Mouse (Mus musculus): ENCODE data around the gene Hip1r.
"Not testable (repeated sequence)": the region's sequence is repeated elsewhere in the genome, so short reads cannot be mapped to it uniquely, and the experiment has no call there.

The Hip1r gene

DNA sequence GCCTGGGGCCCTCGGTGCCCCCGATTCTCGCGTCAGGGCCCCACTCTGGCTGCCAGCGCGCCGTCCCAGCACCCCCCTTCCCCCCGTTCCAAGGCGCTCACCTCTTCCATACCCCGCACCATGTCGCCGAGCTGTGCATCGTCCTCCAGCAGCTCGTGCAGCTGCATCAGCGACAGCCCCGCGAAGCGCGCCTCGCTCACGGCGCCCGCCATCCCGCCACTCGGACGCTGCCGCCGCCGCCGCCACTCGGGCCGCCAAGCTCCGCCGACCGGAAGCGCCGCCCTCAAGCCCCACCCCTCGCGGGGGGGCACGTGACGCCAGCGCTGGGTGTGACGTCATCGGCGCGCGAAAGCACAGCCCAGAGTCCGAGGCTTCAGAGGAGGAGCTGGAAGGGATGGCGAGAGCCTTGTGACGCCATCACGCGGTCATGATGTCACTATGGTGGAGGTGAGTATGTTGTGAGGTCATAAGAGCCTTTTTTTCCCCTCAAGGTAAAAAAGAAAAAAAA, 58.6 kb downstream of the Hip1r start, which contains the start of gene Vps37b:
Vps37b (minus strand) TSS at position 270 of the 508 bp plus-strand sequence.
- in situ Hi-C loops (cut with MboI, MseI): loop anchor here in 1 of 2 experiments (10.0 kb wide), 1 partner anchor 53 kb away; no protein-coding TSS in a partner anchor

DNA sequence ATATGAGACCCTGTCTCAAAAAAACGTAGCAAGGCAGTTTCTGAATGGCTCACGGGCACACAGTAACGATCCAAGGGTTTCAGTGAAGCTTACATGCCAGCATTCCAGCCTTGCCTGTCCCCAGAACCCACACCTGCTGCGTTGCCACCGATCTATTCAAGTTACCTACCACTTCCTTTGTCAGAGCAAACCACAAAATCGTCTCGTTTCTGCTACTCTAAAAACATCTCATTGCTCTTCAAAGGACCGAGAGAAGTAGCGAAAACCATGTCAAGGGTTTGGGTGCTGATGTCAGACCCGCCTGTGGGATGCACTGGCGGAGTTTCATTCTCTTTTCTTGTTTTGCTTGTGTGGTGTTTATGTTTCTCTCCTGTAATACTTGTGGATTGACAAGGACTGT, 61.0 kb downstream of the Hip1r start:
- in situ Hi-C loops (cut with MboI, MseI): loop anchor here in 1 of 2 experiments (10.0 kb wide), 1 partner anchor 50 kb away; no protein-coding TSS in a partner anchor

DNA sequence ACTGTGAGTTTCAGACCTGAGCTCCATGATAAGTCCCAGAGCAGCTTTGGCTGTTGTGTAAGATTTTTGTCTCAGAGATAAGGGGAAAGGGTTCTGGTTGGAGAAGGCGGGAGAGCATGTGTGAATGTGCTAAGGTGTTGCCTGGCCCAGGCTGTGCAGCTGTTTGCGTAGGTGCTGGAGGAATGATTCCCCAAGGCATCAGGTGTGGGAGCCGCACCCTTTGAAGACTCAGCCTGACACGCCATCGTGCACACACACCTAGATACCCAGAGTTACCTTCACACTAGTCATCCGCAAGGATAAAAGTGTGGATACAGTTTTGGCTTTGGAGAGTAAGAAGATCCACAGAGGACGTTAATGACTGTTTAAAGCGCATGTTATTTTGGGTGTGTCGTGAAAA, 62.0 kb downstream of the Hip1r start:
- in situ Hi-C loops (cut with MboI, MseI): loop anchor here in 1 of 2 experiments (10.0 kb wide), 1 partner anchor 49 kb away; no protein-coding TSS in a partner anchor

DNA sequence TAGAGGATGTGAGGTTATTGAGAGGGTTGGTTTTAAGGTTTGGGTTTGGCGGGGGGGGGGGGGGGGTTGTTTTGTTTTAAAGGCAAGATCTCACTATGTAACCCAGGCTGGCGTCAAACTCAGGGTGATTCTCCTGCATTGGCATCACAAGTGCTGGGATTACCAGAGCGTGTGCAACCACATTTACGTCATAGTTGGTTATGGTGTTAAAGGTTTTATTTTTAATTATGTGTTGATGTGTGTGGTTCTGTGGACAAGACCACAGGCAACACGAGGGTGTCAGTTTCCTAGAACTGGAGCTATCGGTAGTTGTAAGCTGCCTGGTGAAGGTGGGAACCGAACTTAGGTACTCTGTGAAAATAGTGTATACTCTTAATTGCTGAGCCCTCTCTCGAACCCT, 62.4 kb downstream of the Hip1r start:
- in situ Hi-C loops (cut with MboI, MseI): loop anchor here in 1 of 2 experiments (10.0 kb wide), 1 partner anchor 49 kb away; no protein-coding TSS in a partner anchor

- in situ Hi-C loops (cut with MboI, MseI): loop anchor here in 1 of 2 experiments (10.0 kb wide), 1 partner anchor 48 kb away; no protein-coding TSS in a partner anchor
These were observed 62.9 kb downstream of the Hip1r start for GRCm38 (mm10) chr5:124036341-124036740.

- in situ Hi-C loops (cut with MboI, MseI): loop anchor here in 1 of 2 experiments (10.0 kb wide), 1 partner anchor 48 kb away; no protein-coding TSS in a partner anchor
These were observed 63.4 kb downstream of the Hip1r start for GRCm38 (mm10) chr5:124036836-124037235.

DNA sequence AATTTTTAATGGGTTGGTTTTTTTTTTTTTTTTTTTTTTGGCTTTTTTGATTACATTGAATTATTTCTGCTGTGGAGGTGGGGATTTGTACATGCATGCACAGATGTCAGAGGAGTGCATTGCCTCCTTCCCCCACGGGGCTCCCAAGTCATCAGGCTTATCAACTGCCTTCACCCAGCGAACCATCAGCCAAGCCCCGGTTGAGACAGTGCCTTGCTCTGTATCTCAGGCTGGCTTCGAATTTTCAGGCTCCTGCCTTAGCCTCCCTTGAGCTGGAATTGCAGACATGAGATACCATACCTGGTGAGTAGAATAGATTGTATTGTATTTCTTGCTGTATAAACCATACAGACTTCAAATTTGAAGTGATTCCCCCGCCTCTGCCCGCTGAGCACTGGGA, 66.2 kb downstream of the Hip1r start:
- in situ Hi-C loops (cut with MboI, MseI): loop anchor here in 1 of 2 experiments (10.0 kb wide), 1 partner anchor 45 kb away; no protein-coding TSS in a partner anchor

DNA sequence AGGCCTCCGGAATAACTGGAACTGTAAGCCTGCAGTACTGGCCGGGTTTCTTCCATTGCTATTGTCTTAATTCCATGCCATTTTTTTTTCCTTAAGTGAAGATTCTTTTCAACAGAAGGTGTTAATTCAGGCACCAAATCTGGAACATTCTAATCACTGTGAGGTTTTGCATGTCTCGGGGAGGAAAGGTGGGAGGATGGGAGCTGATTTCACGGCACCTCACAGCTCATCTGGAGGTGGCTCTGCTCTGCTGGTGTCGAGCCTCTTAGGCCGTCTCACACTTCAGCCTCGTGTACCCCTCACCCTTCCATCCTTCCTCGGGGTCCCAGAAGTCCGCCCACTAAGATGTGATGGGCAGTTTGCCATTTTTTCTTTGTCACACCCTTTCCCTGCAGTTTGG, 67.7 kb downstream of the Hip1r start:
- in situ Hi-C loops (cut with MboI, MseI): no loop called here

DNA sequence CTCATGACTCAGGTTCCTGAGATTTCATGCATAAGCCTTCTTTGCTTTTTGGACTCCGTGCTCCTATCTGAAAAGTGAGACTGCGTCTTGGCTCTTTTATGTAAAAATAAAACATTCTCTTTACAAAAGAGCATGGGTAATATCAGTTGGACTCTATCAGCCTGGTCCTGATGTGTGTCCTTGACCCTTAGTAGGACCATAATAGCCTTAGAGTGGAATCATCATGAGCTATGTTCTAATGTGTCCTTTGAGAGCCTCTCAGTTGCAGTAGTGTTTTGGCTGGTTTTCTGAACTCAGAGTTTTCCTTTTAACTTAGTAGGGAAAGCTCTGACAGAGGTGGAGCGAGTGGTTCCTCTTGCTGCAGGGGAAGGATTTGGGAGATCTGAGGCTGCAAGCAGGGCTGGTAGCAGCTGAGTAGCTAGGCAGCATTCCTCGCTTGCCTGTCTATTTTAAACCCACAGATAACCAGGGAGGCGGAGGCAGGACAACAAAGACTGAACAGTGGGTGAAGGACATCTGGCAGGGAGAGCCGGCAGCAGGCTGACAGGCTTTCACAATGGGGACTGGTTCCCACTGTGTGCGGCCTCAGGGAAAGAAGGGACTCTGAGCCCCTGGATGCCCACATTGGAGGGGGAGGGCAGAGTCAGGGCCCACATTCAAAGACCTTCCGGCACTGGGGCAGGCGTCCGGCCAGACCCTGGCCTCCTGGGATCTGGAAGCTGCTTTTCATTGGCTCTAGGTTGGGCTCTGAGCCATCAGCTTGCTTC, 70.0 kb downstream of the Hip1r start:
- in situ Hi-C loops (cut with MboI, MseI): no loop called here

DNA sequence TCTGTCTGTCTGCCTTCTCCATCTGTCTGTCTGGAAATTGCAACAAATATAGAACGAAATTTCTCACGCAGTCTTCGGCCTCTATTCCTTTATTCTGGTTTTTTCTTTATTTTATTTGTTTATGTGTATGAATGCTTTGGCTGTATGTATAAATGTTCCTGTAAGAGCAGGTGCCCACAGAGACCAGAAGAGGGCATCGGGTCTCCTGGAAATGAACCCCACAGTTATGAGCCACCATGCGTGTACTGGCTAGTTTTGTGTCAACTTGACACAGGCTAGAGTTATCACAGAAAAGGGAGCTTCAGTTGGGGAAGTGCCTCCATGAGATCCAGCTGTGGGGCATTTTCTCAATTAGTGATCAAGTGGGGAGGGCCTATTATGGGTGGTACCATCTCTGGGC, 70.6 kb downstream of the Hip1r start:
- in situ Hi-C loops (cut with MboI, MseI): no loop called here

- in situ Hi-C loops (cut with MboI, MseI): no loop called here
These were observed 72.1 kb downstream of the Hip1r start for GRCm38 (mm10) chr5:124045453-124046010.

- in situ Hi-C loops (cut with MboI, MseI): no loop called here
These were observed 73.4 kb downstream of the Hip1r start for GRCm38 (mm10) chr5:124046741-124047401.

- in situ Hi-C loops (cut with MboI, MseI): no loop called here
These were observed 76.0 kb downstream of the Hip1r start for GRCm38 (mm10) chr5:124049249-124050045.

DNA sequence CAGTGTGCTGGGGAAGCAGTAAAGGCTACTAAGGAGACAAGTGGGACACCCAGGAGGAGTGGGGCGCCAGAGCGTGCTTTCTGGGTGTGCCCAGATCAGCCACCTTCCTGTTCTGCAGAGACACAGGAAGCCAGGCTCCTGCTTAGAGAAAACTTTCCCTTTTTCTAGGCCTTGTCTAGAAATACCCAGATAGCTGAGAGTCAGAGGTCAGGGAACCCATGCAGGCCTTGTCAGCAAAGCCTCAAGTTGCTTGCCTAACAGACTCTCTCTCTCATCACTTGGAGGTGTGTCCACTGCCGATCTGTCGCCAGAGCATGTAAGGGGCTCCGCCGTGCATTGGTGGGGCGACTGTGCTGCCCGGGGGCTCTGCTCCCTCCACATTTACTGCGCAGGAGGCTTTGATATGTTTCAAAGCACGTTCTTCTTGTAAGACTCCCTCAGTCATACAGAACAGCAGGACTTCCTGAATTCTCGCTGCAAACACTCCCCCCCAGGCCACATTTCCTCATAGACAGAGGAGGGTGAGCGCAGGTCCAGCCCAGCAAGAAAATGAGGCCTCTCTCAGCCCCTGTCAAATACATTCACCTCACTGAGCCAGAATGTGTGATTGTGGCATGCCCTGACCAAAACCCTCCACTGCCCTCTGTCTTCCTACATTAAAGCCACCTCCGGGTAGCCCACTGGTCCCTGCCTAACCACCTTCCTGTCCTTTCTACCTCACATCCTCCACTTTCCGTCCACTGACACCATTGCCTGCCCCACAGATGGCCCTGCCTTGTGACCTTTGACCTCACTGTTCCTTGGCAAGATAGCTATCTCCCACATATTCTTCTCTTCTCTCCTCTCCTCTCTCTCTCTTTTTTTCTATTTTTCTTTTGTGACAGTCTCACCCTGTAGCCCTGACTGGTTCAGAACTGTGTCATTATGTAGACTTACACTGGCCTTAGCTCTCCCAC, 76.9 kb downstream of the Hip1r start:
- in situ Hi-C loops (cut with MboI, MseI): no loop called here

GRCm38 (mm10) chr5:124051899-124052491, 78.6 kb downstream of the Hip1r start:
- in situ Hi-C loops (cut with MboI, MseI): no loop called here

DNA sequence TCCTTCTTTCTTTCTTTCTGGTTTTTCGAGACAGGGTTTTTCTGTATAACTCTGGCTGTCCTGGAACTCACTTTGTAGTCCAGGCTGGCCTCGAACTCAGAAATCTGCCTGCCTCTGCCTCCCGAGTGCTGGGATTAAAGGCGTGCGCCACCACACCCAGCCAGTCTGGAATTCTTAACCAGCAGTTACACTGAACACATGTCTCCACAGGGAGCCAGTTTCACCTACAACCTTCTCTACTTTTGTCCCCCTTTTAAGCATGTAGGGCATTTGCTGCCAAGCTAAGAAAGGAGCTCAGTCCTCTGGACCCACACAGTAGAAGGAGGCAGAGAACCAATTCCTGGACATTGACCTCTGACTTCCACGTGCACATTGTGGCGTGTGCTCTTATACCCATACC, 79.2 kb downstream of the Hip1r start:
- in situ Hi-C loops (cut with MboI, MseI): not testable (repeated sequence)

Measured in T-helper 17 cell (primary cell).